Mouse (Mus musculus) megakaryocyte, embryonic 14.5 days (primary cell): ENCODE measurements around the gene Sema6d.

ENCODE experiments used
- FLI1 ChIP-seq: IDR thresholded peaks from 2 replicates; pipeline ENCODE4 v1.6.1; 2012; ENCODE audit warnings: low read length, inconsistent platforms, mixed read lengths
- GATA1 ChIP-seq: IDR thresholded peaks from 3 replicates; pipeline ENCODE4 v1.6.1; 2012; ENCODE audit warnings: mixed read lengths, low read length, inconsistent platforms, borderline replicate concordance

DNA sequence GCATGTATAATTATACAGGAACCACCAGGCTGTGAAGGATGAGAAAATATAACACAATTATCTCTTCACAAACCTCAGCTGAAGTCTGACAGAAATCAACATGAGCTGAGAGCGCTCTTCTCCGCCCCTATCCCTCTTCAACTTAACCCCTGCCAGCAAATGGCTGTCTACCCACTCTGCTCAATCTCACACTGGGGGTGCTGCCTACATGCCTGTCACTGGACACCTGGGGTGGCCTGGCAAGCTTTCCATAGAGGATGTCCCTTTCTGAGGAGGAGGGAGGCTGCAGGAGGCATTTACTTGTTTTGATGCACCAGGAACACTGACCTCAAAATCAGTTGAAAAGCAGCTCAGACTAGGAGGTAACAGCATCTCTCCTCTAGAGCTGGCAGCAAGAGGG, 472.3 kb downstream of the Sema6d start:
- TF ChIP-seq GATA1 (no peak), FLI1 (no peak)
